Mouse (Mus musculus) MN1 (cell line): ENCODE measurements around the gene Washc2.

Experiments
- DNase-seq: peaks from one replicate; pipeline ENCODE4 v3.0.0-alpha.2; 2016; ENCODE audit warnings: low spot score

The Washc2 gene

GRCm38 (mm10) chr6:116262824-116263223 is 55.0 kb downstream of the Washc2 start:
- no peak for DNase-seq

GRCm38 (mm10) chr6:116264018-116264651 is 56.3 kb downstream of the Washc2 start, which contains the start of gene Zfand4:
Gene Zfand4 (plus strand): TSS chr6:116264222.
- peak; percentile 91 for DNase-seq

GRCm38 (mm10) chr6:116264836-116265235 is 57.0 kb downstream of the Washc2 start:
- no peak for DNase-seq

GRCm38 (mm10) chr6:116265603-116266002 is 57.8 kb downstream of the Washc2 start:
- no peak for DNase-seq

GRCm38 (mm10) chr6:116266273-116267109 is 58.7 kb downstream of the Washc2 start:
- no peak for DNase-seq

- no peak for DNase-seq
These were observed 59.2 kb downstream of the Washc2 start for GRCm38 (mm10) chr6:116267110-116267423.

- DNase-seq, result no peak
These were observed 67.9 kb downstream of the Washc2 start for GRCm38 (mm10) chr6:116275695-116276094.

GRCm38 (mm10) chr6:116278679-116279317 is 71.0 kb downstream of the Washc2 start:
- DNase-seq, result no peak

- no peak for DNase-seq
These were observed 73.2 kb downstream of the Washc2 start for GRCm38 (mm10) chr6:116281014-116281413.

- DNase-seq, result no peak
These were observed 74.7 kb downstream of the Washc2 start for GRCm38 (mm10) chr6:116282546-116282945.

- peak; percentile 44 for DNase-seq
These were observed 75.4 kb downstream of the Washc2 start for GRCm38 (mm10) chr6:116283280-116283679.

GRCm38 (mm10) chr6:116286321-116286720 is 78.5 kb downstream of the Washc2 start:
- no peak for DNase-seq

GRCm38 (mm10) chr6:116286870-116287575 is 79.2 kb downstream of the Washc2 start:
- DNase-seq, result no peak

- no peak for DNase-seq
These were observed 103.6 kb downstream of the Washc2 start for GRCm38 (mm10) chr6:116311411-116311810.
